Mouse (Mus musculus) liver, adult 2 months (tissue): ENCODE results near the gene Gm17190. TPM values are rescaled to one million over a fixed set of nuclear protein-coding genes. Genes with fewer than 3 reads are reported as not detected.
"Not testable (repeated sequence)": the region's sequence is repeated elsewhere in the genome, so short reads cannot be mapped to it uniquely, and the experiment has no call there.

Experiments used
- DNase-seq: peaks from one replicate; pipeline ENCODE4 v3.0.0-alpha.2; 2011; ENCODE audit warnings: low read depth, low spot score; ENCODE audit errors: extremely low read depth
- H3K27ac ChIP-seq: fragments of 200-500 bp; replicated peaks from 2 replicates; pipeline ENCODE4 v1.5.1; 2012; ENCODE audit warnings: low read depth, mild to moderate bottlenecking, control low read depth, inconsistent platforms, low read length; ENCODE audit not compliant: insufficient read depth
- H3K27me3 ChIP-seq: fragments of 200-500 bp; 2 replicates; pipeline ENCODE4 v1.6.1; 2012; ENCODE audit warnings: mild to moderate bottlenecking, moderate library complexity, low read length, inconsistent platforms; ENCODE audit not compliant: control insufficient read depth, insufficient read depth
- H3K36me3 ChIP-seq: fragments of 200-500 bp; 2 replicates; pipeline ENCODE4 v1.6.1; 2012; ENCODE audit warnings: low read length, inconsistent platforms; ENCODE audit not compliant: control insufficient read depth, insufficient read depth
- H3K4me1 ChIP-seq: fragments of 200-500 bp; 2 replicates; pipeline ENCODE4 v1.6.1; 2011; ENCODE audit warnings: low read length; ENCODE audit not compliant: control insufficient read depth, insufficient read depth
- H3K4me3 ChIP-seq: fragments of 200-500 bp; 2 replicates; pipeline ENCODE4 v1.5.1; 2011; ENCODE audit warnings: low read depth, mild to moderate bottlenecking, control low read depth, low read length, moderate library complexity; ENCODE audit not compliant: insufficient read depth
- H3K79me2 ChIP-seq: fragments of 200-500 bp; 2 replicates; pipeline ENCODE4 v1.6.1; 2012; ENCODE audit warnings: inconsistent platforms, mild to moderate bottlenecking, low read length, moderate library complexity; ENCODE audit not compliant: control insufficient read depth, insufficient read depth
- H3K9ac ChIP-seq: fragments of 200-500 bp; 2 replicates; pipeline ENCODE4 v1.6.1; 2012; ENCODE audit warnings: low read depth, mild to moderate bottlenecking, control low read depth, inconsistent platforms, low read length
- CTCF ChIP-seq: fragments of 200-500 bp; IDR thresholded peaks from 2 replicates; pipeline ENCODE4 v1.5.1; 2011; ENCODE audit warnings: low read depth, low read length, control low read depth
- POLR2A ChIP-seq: fragments of 200-500 bp; IDR thresholded peaks from 2 replicates; pipeline ENCODE4 v1.6.1; 2011; ENCODE audit warnings: low read length, control low read depth; ENCODE audit not compliant: insufficient read depth; ENCODE audit errors: extremely low read depth
- WGBS: fragments of 180-500 bp; shearing (Covaris S2); methylation state at CpG from one replicate; pipeline ENCODE4 v1.1.7; 2018; 5-methylcytosine and 5-hydroxymethylcytosine counted together
- polyA plus RNA-seq: library from polyadenylated mRNA; depleted of rRNA; stranded (reverse); fragments of >200 nt; gene quantifications from 2 replicates; pipeline ENCODE4 v1.2.3, GENCODE M21; 2012; rRNA removed
- total RNA-seq: library from RNA; depleted of rRNA; stranded (reverse); fragments of >200 nt; gene quantifications from 2 replicates; pipeline ENCODE4 v1.2.3, GENCODE M21; 2014; rRNA removed

The Gm17190 gene
- total RNA-seq = not detected in 2 replicates
- polyA plus RNA-seq = not detected in 2 replicates

DNA sequence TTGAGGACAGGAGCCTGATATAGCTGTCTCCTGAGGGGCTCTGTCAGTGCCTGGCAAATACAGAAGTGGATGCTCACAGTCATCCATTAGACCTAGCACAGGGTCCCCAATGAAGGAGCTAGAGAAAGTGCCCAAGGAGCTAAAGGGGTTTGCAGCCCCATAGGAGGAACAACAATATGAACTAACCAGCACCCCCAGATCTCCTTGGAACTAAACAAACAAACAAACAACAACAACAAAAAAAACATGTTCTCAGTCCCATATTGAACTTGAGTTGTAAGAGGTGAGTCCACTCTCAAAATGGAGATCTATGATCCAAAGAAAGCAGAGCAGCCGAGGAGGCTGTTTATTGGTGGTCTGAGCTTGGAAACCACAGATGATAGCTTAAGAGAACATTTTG is at the start of gene Gm17190:
Gene Gm17190 (plus strand): TSS at position 301 of the 400 bp plus-strand sequence.
- not testable (repeated sequence) for DNase-seq, H3K4me3 ChIP-seq, H3K4me1 ChIP-seq, H3K9ac ChIP-seq, H3K27me3 ChIP-seq, H3K79me2 ChIP-seq, H3K27ac ChIP-seq, H3K36me3 ChIP-seq
- WGBS = 88% methylated on average over 1 of the region's 1 CpGs

DNA sequence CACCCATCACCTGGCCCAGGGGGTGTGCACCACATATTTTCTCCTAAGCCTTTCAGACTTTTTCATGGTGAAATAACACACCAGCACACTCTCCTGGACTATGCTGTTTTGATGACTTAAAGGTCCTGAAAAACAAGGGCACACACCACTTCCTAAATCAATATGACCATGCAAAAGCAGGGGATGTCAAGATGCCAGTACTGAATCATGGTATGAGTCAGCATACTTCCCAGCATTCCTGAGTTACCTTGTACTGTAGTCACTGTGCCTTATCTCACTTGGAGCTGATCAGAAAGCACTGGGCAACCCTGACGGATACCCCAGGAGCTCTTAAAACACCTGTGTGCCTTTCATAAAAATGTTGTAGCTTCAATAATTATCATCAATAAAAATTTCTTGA is 42.3 kb upstream of the Gm17190 start:
- H3K27ac ChIP-seq = no peak overlapping the region
- no peaks in the 10 kb centered on the region for H3K79me2 ChIP-seq
- no peaks in the 10 kb centered on the region for H3K4me1 ChIP-seq
- no peak for TF ChIP-seq CTCF
- no peak for TF ChIP-seq POLR2A
- WGBS = 69% methylated on average over 1 of the region's 1 CpGs
- H3K4me3 ChIP-seq = no peak overlapping the region
- no peaks in the 10 kb centered on the region for H3K36me3 ChIP-seq
- H3K9ac ChIP-seq = no peak overlapping the region
- H3K27me3 ChIP-seq = peaks cover 3% of the 10 kb centered on the region; the same call in 1 of the 2 replicates
- no peak for DNase-seq

DNA sequence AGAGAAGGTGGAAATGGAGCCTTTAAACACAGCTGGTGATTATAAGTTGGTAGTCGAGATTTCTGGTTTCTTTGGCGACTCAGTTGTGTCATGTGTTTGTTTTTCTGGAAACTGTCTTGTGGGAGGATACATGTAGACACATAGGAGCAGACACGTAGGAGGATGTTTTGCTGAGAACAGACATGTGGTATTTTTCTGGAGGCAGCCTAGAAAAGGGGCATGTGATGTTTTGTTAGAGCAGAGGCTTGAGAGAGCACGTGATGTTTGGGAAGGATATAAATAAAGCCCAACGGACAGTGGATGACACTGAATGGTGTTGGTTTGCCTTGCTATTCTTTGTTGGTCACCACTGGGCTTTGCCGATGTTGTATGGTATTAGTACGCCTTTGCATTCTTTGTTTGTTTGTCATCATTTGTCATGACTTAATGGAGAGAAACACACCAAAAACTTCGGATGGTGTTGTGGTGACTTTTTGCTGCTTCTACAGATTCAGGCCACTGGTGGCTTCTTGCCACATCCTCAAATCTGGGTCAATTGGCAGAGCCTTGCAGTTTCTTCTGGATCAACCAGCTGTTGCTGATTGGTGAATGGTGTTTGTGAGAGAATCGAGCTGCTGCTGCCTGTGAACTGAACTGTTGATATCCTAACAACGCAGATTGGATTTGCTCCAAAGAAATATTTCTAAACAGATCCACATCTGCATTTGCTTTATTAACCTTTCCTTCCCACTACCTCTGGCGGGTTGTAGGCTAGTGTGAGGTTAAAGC is 41.4 kb upstream of the Gm17190 start:
- Histone ChIP-seq H3K4me1 (no peaks in the 10 kb centered on the region), H3K36me3 (no peaks in the 10 kb centered on the region), H3K79me2 (no peaks in the 10 kb centered on the region), H3K27ac (no peak overlapping the region), H3K27me3 (peaks cover 3% of the 10 kb centered on the region; the same call in 1 of the 2 replicates), H3K9ac (no peak overlapping the region), H3K4me3 (no peak overlapping the region)
- TF ChIP-seq POLR2A (no peak), CTCF (no peak)
- WGBS = 78% methylated on average over 11 of the region's 11 CpGs
- DNase-seq = no peak

DNA sequence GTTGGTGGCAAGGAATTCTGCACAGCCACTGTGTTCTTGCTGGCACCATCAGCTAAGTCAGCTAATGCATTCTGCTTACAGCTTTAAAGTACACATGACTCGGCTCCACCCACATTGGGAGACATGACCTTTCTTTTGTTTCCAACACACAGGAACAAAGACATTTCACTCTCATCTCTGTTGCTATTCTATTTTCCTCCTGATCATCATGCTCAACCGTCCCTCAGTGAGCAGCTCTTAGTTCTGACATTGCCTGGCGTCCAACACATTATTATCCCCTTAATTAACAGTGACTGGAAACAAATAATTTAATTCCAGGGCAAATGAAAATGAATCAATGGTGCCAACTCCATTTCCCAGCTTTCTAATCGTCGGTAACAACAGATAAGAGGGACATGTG is 36.5 kb upstream of the Gm17190 start:
- H3K27ac ChIP-seq = no peak overlapping the region
- DNase-seq = no peak
- no peak overlapping the region for H3K4me3 ChIP-seq
- H3K4me1 ChIP-seq = no peaks in the 10 kb centered on the region
- no peak overlapping the region for H3K9ac ChIP-seq
- no peak for TF ChIP-seq CTCF
- no peak for TF ChIP-seq POLR2A
- WGBS = 70% methylated on average over 5 of the region's 5 CpGs
- no peaks in the 10 kb centered on the region for H3K79me2 ChIP-seq
- H3K27me3 ChIP-seq = no peaks in the 10 kb centered on the region
- no peaks in the 10 kb centered on the region for H3K36me3 ChIP-seq

DNA sequence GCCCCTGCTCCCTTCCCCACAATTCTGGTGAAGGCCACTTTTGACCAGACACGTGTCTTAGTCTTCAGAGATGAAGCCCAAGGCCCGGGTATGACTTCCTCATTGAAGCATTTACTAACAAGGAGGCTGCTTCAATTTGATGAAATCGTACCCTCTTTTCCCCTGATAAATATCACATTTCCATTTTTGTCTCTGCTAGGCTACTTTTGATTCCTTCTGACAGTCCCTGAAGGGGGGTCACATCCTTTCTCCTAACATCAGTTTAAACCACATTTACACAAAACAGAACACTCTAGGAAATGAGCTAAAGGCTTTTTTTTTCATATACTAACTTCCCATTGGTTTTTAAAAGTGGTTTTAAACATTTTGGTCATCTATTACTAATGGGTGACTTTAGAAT is 29.1 kb upstream of the Gm17190 start:
- no peak overlapping the region for H3K4me3 ChIP-seq
- H3K9ac ChIP-seq = no peak overlapping the region
- TF ChIP-seq CTCF = no peak
- TF ChIP-seq POLR2A = no peak
- WGBS = 83% methylated on average over 3 of the region's 3 CpGs
- H3K27me3 ChIP-seq = no peaks in the 10 kb centered on the region
- no peaks in the 10 kb centered on the region for H3K4me1 ChIP-seq
- H3K36me3 ChIP-seq = no peaks in the 10 kb centered on the region
- no peak overlapping the region for H3K27ac ChIP-seq
- no peaks in the 10 kb centered on the region for H3K79me2 ChIP-seq
- no peak for DNase-seq

DNA sequence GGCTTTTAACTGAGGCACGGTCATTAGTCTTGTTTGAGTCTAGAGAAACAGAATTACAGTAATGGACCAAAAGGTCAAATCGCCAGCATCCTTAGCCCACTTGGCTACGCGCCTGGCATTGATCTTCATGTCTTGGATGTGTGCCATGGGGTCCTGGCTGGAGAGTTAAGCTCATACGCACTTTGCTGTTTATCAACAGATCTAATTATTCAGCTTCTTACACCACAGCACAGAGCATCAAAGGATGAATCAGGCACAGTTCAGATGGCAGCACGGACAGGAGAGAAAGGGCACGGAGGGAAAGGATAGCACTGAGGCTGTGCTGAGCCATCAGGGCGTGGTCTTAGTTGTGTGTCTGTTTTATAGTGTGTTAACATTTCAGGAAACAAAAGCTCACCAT is 8.3 kb upstream of the Gm17190 start:
- no peak overlapping the region for H3K4me3 ChIP-seq
- DNase-seq = peak; percentile 21
- H3K9ac ChIP-seq = no peak overlapping the region
- no peak for TF ChIP-seq CTCF
- TF ChIP-seq POLR2A = no peak
- H3K79me2 ChIP-seq = no peaks in the 10 kb centered on the region
- WGBS = 39% methylated on average over 8 of the region's 8 CpGs
- no peaks in the 10 kb centered on the region for H3K27me3 ChIP-seq
- H3K4me1 ChIP-seq = no peaks in the 10 kb centered on the region
- H3K27ac ChIP-seq = no peak overlapping the region
- no peaks in the 10 kb centered on the region for H3K36me3 ChIP-seq

DNA sequence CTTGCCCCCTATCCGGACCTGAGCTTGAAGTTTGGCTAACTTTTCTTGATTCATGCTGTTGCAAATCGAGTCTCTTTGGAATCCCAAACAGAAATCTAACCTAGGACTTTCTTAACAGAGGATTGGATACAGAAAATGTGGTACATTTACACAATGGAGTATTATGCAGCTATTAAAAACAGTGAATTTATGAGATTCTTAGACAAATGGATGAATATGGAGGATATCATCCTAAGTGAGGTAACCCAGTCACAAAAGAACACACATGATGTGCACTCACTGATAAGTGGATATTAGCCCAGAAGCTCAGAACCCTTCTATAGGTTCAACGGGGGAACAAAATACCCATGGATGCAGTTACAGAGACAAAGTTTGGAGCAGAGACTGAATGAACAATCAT is 578 bp upstream of the Gm17190 start, which contains the start of gene Gm20075:
Gene Gm20075 (minus strand): TSS at position 101 of the 400 bp plus-strand sequence.
- H3K79me2 ChIP-seq, H3K4me1 ChIP-seq, H3K27ac ChIP-seq, H3K9ac ChIP-seq, DNase-seq, H3K4me3 ChIP-seq, H3K27me3 ChIP-seq, H3K36me3 ChIP-seq: not testable (repeated sequence)
- WGBS = 76% methylated on average over 3 of the region's 3 CpGs
